ENCODE assay signal across 19 mouse cellular contexts in the genomic region with DNA sequence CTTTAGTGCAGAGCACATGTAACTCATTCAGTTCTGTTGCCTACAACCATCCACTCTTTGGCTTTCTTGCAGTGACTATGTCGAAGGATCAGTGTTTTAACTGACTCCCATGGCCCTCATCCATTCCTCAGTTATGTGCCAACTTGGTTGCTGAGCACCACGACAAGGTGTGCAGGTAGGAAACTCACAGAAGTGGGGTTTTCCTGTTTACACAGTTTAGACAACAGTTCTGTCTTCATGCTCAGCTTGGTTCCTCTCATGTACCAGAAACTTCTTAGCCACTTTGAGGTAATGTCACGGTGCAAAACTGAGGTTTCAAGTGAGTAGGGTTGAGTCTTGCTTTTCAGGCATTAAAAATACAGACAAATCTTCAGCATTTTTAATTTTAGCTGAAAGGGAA. TPM values are rescaled to one million over a fixed set of nuclear protein-coding genes. Genes with fewer than 3 reads are reported as not detected.
"Had no signal": no experiment of that assay in that cellular context is flagged by ENCODE, and none has a peak within 500 bp of the region (broad histone marks: within the 10 kb centered on the region; RNA-seq: fewer than 3 reads in every experiment).

No protein-coding gene starts in this region.

- H3K36me3 ChIP-seq: limb, embryonic 12.5 days; limb, embryonic 15.5 days; midbrain, embryonic 12.5 days; midbrain, embryonic 15.5 days; neural tube, embryonic 13.5 days; stomach, embryonic 15.5 days had no signal

- H3K27me3 ChIP-seq: limb, embryonic 12.5 days; limb, embryonic 15.5 days; midbrain, embryonic 12.5 days; midbrain, embryonic 15.5 days; neural tube, embryonic 13.5 days; stomach, embryonic 15.5 days had no signal

- DNase-seq: kidney, adult 2 months; kidney, postnatal 10 days; kidney, postnatal 36 days; left cerebral cortex, postnatal 4 days; liver, postnatal 0 days; lung, embryonic 14.5 days; right cerebral cortex, postnatal 4 days; thymus, postnatal 25 days had no signal

- ATAC-seq: liver, postnatal 0 days; lung, postnatal 0 days; midbrain, embryonic 15.5 days had no signal

- H3K9me3 ChIP-seq: limb, embryonic 12.5 days; limb, embryonic 15.5 days; midbrain, embryonic 12.5 days; midbrain, embryonic 15.5 days; neural tube, embryonic 13.5 days; stomach, embryonic 15.5 days had no signal

- H3K4me3 ChIP-seq: limb, embryonic 12.5 days; limb, embryonic 15.5 days; midbrain, embryonic 12.5 days; midbrain, embryonic 15.5 days; neural tube, embryonic 13.5 days; stomach, embryonic 15.5 days had no signal

- H3K4me2 ChIP-seq: limb, embryonic 12.5 days; limb, embryonic 15.5 days; liver, embryonic 11.5 days; lung, embryonic 14.5 days; midbrain, embryonic 12.5 days; midbrain, embryonic 15.5 days; neural tube, embryonic 13.5 days; stomach, embryonic 15.5 days had no signal

- H3K4me1 ChIP-seq: limb, embryonic 12.5 days; limb, embryonic 15.5 days; midbrain, embryonic 12.5 days; midbrain, embryonic 15.5 days; neural tube, embryonic 13.5 days; stomach, embryonic 15.5 days had no signal

- H3K9ac ChIP-seq: limb, embryonic 12.5 days; limb, embryonic 15.5 days; liver, embryonic 14.5 days; liver, postnatal 0 days; lung, embryonic 14.5 days; midbrain, embryonic 12.5 days; midbrain, embryonic 15.5 days; neural tube, embryonic 13.5 days; stomach, embryonic 15.5 days had no signal

- H3K27ac ChIP-seq: limb, embryonic 12.5 days; limb, embryonic 15.5 days; liver, embryonic 14.5 days; macrophage; midbrain, embryonic 12.5 days; midbrain, embryonic 15.5 days; neural tube, embryonic 13.5 days; stomach, embryonic 15.5 days had no signal

RNA-seq across cellular contexts. Expression of a gene that starts 34.2 kb away (rescaled TPM):
- polyA plus RNA-seq: kidney, embryonic 14.5 days; midbrain, embryonic 12.5 days; midbrain, embryonic 15.5 days had no signal
